Mouse (Mus musculus) midbrain, embryonic 12.5 days (tissue): Measurements from ENCODE around the gene Gsdme. TPM values are rescaled to one million over a fixed set of nuclear protein-coding genes. Genes with fewer than 3 reads are reported as not detected.

Experiments used
- ATAC-seq: fragments of 200-750 bp; cut with Nextera tagmentation; 2 replicates; pipeline ENCODE4 v1.8.0; 2017; ENCODE audit warnings: low read depth, moderate TSS enrichment, moderate library complexity; ENCODE audit not compliant: low FRiP score
- H3K27ac ChIP-seq: fragments of 300-500 bp; sonication (generic); replicated peaks from 2 replicates; pipeline ENCODE4 v1.5.1; 2016; ENCODE audit warnings: mild to moderate bottlenecking
- H3K27me3 ChIP-seq: fragments of 300-500 bp; sonication (generic); 2 replicates; pipeline ENCODE4 v1.6.1; 2016; ENCODE audit warnings: mild to moderate bottlenecking
- H3K36me3 ChIP-seq: fragments of 300-500 bp; sonication (generic); 2 replicates; pipeline ENCODE4 v1.6.1; 2016
- H3K4me1 ChIP-seq: fragments of 300-500 bp; sonication (generic); 2 replicates; pipeline ENCODE4 v1.6.1; 2016
- H3K4me2 ChIP-seq: fragments of 300-500 bp; sonication (generic); replicated peaks from 2 replicates; pipeline ENCODE4 v1.6.1; 2016; ENCODE audit warnings: mild to moderate bottlenecking, moderate library complexity
- H3K4me3 ChIP-seq: fragments of 300-500 bp; sonication (generic); 2 replicates; pipeline ENCODE4 v1.5.1; 2016; ENCODE audit warnings: mild to moderate bottlenecking
- H3K9ac ChIP-seq: fragments of 300-500 bp; sonication (generic); replicated peaks from 2 replicates; pipeline ENCODE4 v1.6.1; 2016; ENCODE audit warnings: mild to moderate bottlenecking, moderate library complexity
- H3K9me3 ChIP-seq: fragments of 300-500 bp; sonication (generic); 2 replicates; pipeline ENCODE4 v1.6.1; 2016; ENCODE audit warnings: mild to moderate bottlenecking
- WGBS: fragments of 180-500 bp; shearing (Covaris S2); methylation state at CpG from one replicate; pipeline ENCODE4 v1.1.7; 2016; 5-methylcytosine and 5-hydroxymethylcytosine counted together
- polyA plus RNA-seq: library from polyadenylated mRNA; unstranded; fragments of >200 nt; fragmentation: Nextera tagmentation; extraction: Ambion mirVana; gene quantifications from 2 replicates; pipeline ENCODE4 v1.2.1, GENCODE M21; 2016

The Gsdme gene
- polyA plus RNA-seq, 1 experiment from 2014 or later: 56.0 TPM

- ATAC-seq: no peak
- no peaks in the 10 kb centered on the region for H3K27me3 ChIP-seq
- no peaks in the 10 kb centered on the region for H3K4me1 ChIP-seq
- no peak overlapping the region for H3K9ac ChIP-seq
- H3K4me3 ChIP-seq: no peak overlapping the region
- H3K36me3 ChIP-seq: peaks cover 12% of the 10 kb centered on the region; the same call in 1 of the 2 replicates
- H3K27ac ChIP-seq: no peak overlapping the region
- no peak overlapping the region for H3K4me2 ChIP-seq
- no peaks in the 10 kb centered on the region for H3K9me3 ChIP-seq
Measured at GRCm38 (mm10) chr6:50169771-50170170, 93.9 kb downstream of the Gsdme start.

GRCm38 (mm10) chr6:50168821-50169220, 94.8 kb downstream of the Gsdme start:
- H3K9me3 ChIP-seq: no peaks in the 10 kb centered on the region
- WGBS: 94% methylated on average over 4 of the region's 4 CpGs
- H3K4me1 ChIP-seq: no peaks in the 10 kb centered on the region
- no peak overlapping the region for H3K4me3 ChIP-seq
- H3K9ac ChIP-seq: no peak overlapping the region
- H3K27ac ChIP-seq: no peak overlapping the region
- H3K4me2 ChIP-seq: no peak overlapping the region
- no peak for ATAC-seq
- H3K36me3 ChIP-seq: peaks cover 9% of the 10 kb centered on the region; the same call in 1 of the 2 replicates
- no peaks in the 10 kb centered on the region for H3K27me3 ChIP-seq

GRCm38 (mm10) chr6:50163013-50163412, 100.6 kb downstream of the Gsdme start:
- H3K9me3 ChIP-seq: no peaks in the 10 kb centered on the region
- H3K4me2 ChIP-seq: no peak overlapping the region
- no peaks in the 10 kb centered on the region for H3K4me1 ChIP-seq
- no peak overlapping the region for H3K9ac ChIP-seq
- H3K27me3 ChIP-seq: no peaks in the 10 kb centered on the region
- H3K27ac ChIP-seq: no peak overlapping the region
- H3K4me3 ChIP-seq: no peak overlapping the region
- ATAC-seq: no peak
- no peaks in the 10 kb centered on the region for H3K36me3 ChIP-seq
- WGBS: 93% methylated on average over 3 of the region's 3 CpGs

- Histone ChIP-seq H3K36me3 (no peaks in the 10 kb centered on the region), H3K4me1 (no peaks in the 10 kb centered on the region), H3K9me3 (no peaks in the 10 kb centered on the region), H3K4me2 (no peak overlapping the region), H3K27ac (no peak overlapping the region), H3K4me3 (no peak overlapping the region), H3K9ac (no peak overlapping the region), H3K27me3 (no peaks in the 10 kb centered on the region)
- WGBS: 87% methylated on average over 6 of the region's 6 CpGs
- no peak for ATAC-seq
Measured at GRCm38 (mm10) chr6:50159842-50160241, 103.8 kb downstream of the Gsdme start.

DNA sequence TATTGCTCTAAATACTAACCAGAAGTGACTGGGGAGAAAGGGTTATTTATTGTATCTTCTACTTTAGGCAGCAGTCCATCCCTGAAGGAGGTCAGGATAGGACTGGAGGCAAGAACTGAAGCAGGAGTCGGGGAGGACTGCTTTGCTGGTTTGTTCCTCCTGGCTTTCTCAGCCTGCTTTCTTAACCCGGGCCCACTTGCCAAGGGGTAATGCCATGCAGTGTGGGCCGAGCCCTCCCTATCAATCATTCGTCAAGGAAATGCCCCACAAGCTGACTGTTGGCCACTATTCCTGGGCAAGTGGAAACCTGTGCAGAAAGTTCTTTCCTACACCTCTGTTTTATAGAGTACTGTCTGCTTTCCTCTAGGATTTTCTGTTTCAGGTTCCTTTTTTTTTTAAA, 114.3 kb downstream of the Gsdme start:
- 94% methylated on average over 4 of the region's 4 CpGs for WGBS
- Histone ChIP-seq H3K4me2 (no peak overlapping the region), H3K27me3 (no peaks in the 10 kb centered on the region), H3K9ac (no peak overlapping the region), H3K4me3 (no peak overlapping the region), H3K9me3 (no peaks in the 10 kb centered on the region), H3K36me3 (no peaks in the 10 kb centered on the region), H3K27ac (no peak overlapping the region), H3K4me1 (no peaks in the 10 kb centered on the region)
- no peak for ATAC-seq

- ATAC-seq: no peak
- H3K27ac ChIP-seq: no peak overlapping the region
Measured at GRCm38 (mm10) chr6:50146158-50146557, 117.5 kb downstream of the Gsdme start.

DNA sequence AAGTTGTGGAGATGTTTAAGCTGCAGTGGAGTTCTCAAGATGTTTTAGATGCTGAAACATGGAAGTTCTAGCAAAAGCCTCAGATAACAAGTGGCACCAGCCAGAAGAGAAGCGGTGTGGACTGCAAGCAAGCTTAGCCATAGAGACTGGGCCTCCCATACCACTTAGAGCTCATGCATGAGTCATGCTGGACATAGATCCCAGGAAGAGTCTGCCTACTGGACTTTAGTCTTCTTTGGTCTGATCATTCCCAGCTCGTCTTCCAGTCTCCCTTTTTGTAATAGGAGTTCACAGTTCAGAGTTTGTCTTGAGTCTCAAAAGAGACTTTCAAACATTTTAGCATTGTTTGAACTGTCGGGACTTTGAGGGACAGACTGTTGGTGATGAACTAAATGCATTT, 124.1 kb downstream of the Gsdme start:
- H3K4me3 ChIP-seq: no peak overlapping the region
- H3K9ac ChIP-seq: no peak overlapping the region
- H3K4me1 ChIP-seq: no peaks in the 10 kb centered on the region
- no peaks in the 10 kb centered on the region for H3K9me3 ChIP-seq
- H3K27ac ChIP-seq: no peak overlapping the region
- 84% methylated on average over 3 of the region's 3 CpGs for WGBS
- no peak overlapping the region for H3K4me2 ChIP-seq
- no peaks in the 10 kb centered on the region for H3K36me3 ChIP-seq
- no peaks in the 10 kb centered on the region for H3K27me3 ChIP-seq
- ATAC-seq: no peak

More at GRCm38 (mm10) chr6:50146158-50146557, 117.5 kb downstream of the Gsdme start:
- Histone ChIP-seq H3K9me3 (no peaks in the 10 kb centered on the region), H3K36me3 (no peaks in the 10 kb centered on the region), H3K4me2 (no peak overlapping the region), H3K4me3 (no peak overlapping the region), H3K4me1 (no peaks in the 10 kb centered on the region), H3K9ac (no peak overlapping the region), H3K27me3 (no peaks in the 10 kb centered on the region)

Other genes starting within 250 kb of the Gsdme start
- gene Mpp6, start 153.6 kb downstream of the Gsdme start, polyA plus RNA-seq: 69.0 and 76.1 TPM in 2 replicates
- 9.5 and 10.5 TPM in 2 replicates for gene Osbpl3, start 192.3 kb upstream of the Gsdme start, polyA plus RNA-seq